Mouse (Mus musculus) heart, adult 2 months (tissue): Measurements from ENCODE around the gene Col13a1.

ENCODE experiments used
- CTCF ChIP-seq: fragments of 200-600 bp; IDR thresholded peaks from 2 replicates; pipeline ENCODE4 v1.8.1; 2022; ENCODE audit warnings: antibody characterized with exemption, mild to moderate bottlenecking, moderate library complexity
- EP300 ChIP-seq: fragments of 200-500 bp; IDR thresholded peaks from 2 replicates; pipeline ENCODE4 v1.6.1; 2011; ENCODE audit warnings: low read depth, low read length, control low read depth; ENCODE audit not compliant: insufficient read depth

GRCm38 (mm10) chr10:61891138-61891537 is 87.8 kb downstream of the Col13a1 start:
- no peak for TF ChIP-seq CTCF
- no peak for TF ChIP-seq EP300
